Comparison of ENCODE assay signal across 8 mouse cellular contexts in the genomic region with DNA sequence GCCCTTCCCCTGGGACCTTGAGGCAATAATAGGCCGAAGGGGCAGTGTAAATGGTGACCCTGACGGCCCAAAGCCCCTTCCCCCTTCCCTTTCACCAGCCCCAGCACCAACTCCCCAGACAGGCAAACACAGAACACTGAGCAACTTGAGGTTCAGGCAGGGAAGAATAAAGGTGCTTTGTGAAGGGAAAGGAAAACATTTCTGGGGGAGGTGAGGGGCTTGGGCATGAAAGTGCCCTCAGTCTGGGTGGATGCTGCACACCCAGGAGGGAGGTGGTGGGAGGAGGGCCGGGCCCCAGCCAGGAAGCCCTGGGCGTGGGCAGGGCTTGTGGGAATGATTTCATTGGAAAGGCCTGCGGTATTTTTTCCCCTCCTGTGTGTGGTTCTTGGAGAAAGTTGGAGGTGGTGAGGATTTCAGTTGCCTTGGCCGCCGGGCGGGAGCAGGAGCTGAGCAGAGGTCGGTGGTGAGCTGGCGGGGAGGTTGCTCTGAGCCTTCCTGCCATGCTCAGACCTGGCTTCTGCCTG. TPM values are rescaled to one million over a fixed set of nuclear protein-coding genes. Genes with fewer than 3 reads are reported as not detected.
DNase-seq lines count a peak whose midpoint lies in the region; ATAC-seq and TF ChIP-seq lines count a peak whose summit lies in the region.

No protein-coding gene starts in this region.

- peak; percentile 94; the same call in 1 of the 2 replicates for TF ChIP-seq POLR2A in limb, embryonic 14.5 days (IDR thresholded peaks at IDR 0.05; ENCODE audit: borderline replicate concordance, extremely low read depth, insufficient read depth, insufficient read length)

- H3K4me3 ChIP-seq in lung, embryonic 15.5 days, result peak overlapping the region; percentile 22
- no peak overlapping the region for H3K4me3 ChIP-seq in heart, embryonic 10.5 days
- H3K4me3 ChIP-seq in limb, embryonic 14.5 days (replicated peaks; ENCODE audit: low read length), result peak overlapping the region; percentile 45

- WGBS in lung, embryonic 15.5 days, result 32% methylated on average over 10 of the region's 10 CpGs
- 52% methylated on average over 10 of the region's 10 CpGs for WGBS in heart, embryonic 10.5 days
- 54% methylated on average over 6 of the region's 10 CpGs for WGBS in limb, embryonic 14.5 days

- 0 out of 2 replicates have a peak, but pooled peaks cover 3% of the 10 kb centered on the region for H3K36me3 ChIP-seq in lung, embryonic 15.5 days
- H3K36me3 ChIP-seq in heart, embryonic 10.5 days, result peaks cover 23% of the 10 kb centered on the region
- H3K36me3 ChIP-seq in limb, embryonic 14.5 days (ENCODE audit: control insufficient read depth, insufficient read depth, low read length), result peaks cover 54% of the 10 kb centered on the region

- H3K9ac ChIP-seq in lung, embryonic 15.5 days, result peak overlapping the region; percentile 23; the same call in 1 of the 2 replicates
- H3K9ac ChIP-seq in limb, embryonic 14.5 days (ENCODE audit: low read depth, low read length, severe bottlenecking), result peak overlapping the region; percentile 84

- peak overlapping the region; percentile 46 for H3K4me2 ChIP-seq in lung, embryonic 15.5 days
- peak overlapping the region; percentile 45 for H3K4me2 ChIP-seq in limb, embryonic 14.5 days (replicated peaks; ENCODE audit: low read depth, low read length, severe bottlenecking)

- no peaks in the 10 kb centered on the region for H3K9me3 ChIP-seq in lung, embryonic 15.5 days
- H3K9me3 ChIP-seq in heart, embryonic 10.5 days, result no peaks in the 10 kb centered on the region
- H3K9me3 ChIP-seq in limb, embryonic 14.5 days (ENCODE audit: control insufficient read depth, low read length), result no peaks in the 10 kb centered on the region

- no peaks in the 10 kb centered on the region for H3K27me3 ChIP-seq in lung, embryonic 15.5 days
- no peaks in the 10 kb centered on the region for H3K27me3 ChIP-seq in heart, embryonic 10.5 days (ENCODE audit: insufficient read depth, poor library complexity, severe bottlenecking)
- H3K27me3 ChIP-seq in limb, embryonic 14.5 days (ENCODE audit: control insufficient read depth, insufficient read depth, low read length), result no peaks in the 10 kb centered on the region

- ATAC-seq in lung, embryonic 15.5 days (ENCODE audit: borderline replicate concordance, extremely low read depth, low FRiP score, low TSS enrichment), result peak; percentile 79; the same call in 1 of the 2 replicates
- peak; percentile 86 for ATAC-seq in limb, embryonic 14.5 days (ENCODE audit: low FRiP score, low read depth)
- ATAC-seq in monocyte, adult 5-6 weeks (replicated peaks; ENCODE audit: insufficient number of reproducible peaks, low FRiP score, low TSS enrichment, poor library complexity, severe bottlenecking), result no peak

- no peak for DNase-seq in lung, postnatal 14 days
- peak; percentile 37 for DNase-seq in embryo, embryonic 11.5 days (ENCODE audit: low read depth, low spot score)
- peak; percentile 85 for DNase-seq in heart, embryonic 10.5 days (ENCODE audit: low spot score)
- peak; percentile 72 for DNase-seq in limb, embryonic 14.5 days (ENCODE audit: low spot score)
- DNase-seq in cerebellum, postnatal 4 days (ENCODE audit: low spot score in 2 of 2), result no peak
- no peak for DNase-seq in layer of hippocampus, adult 18-20 months (ENCODE audit: low spot score in 2 of 2)

- peaks cover 46% of the 10 kb centered on the region for H3K4me1 ChIP-seq in lung, embryonic 15.5 days
- H3K4me1 ChIP-seq in heart, embryonic 10.5 days, result peaks cover 42% of the 10 kb centered on the region
- peaks cover 19% of the 10 kb centered on the region for H3K4me1 ChIP-seq in limb, embryonic 14.5 days (ENCODE audit: control insufficient read depth, insufficient read depth, low read length)

- H3K27ac ChIP-seq in lung, embryonic 15.5 days, result peak overlapping the region; percentile 93
- peak overlapping the region; percentile 69 for H3K27ac ChIP-seq in heart, embryonic 10.5 days
- peak overlapping the region; percentile 96 for H3K27ac ChIP-seq in limb, embryonic 14.5 days (replicated peaks; ENCODE audit: low read depth, low read length)

RNA-seq across cellular contexts. Expression of gene Psmd7, which starts 43.6 kb away (rescaled TPM):
- 252 and 256 TPM in 2 replicates for polyA plus RNA-seq in lung, embryonic 15.5 days (2015; fragmentation: Nextera tagmentation; extraction: Ambion mirVana)
- polyA plus RNA-seq in heart, embryonic 10.5 days (2016; fragmentation: Nextera tagmentation; extraction: Ambion mirVana), result 248 and 324 TPM in 2 replicates
- polyA plus RNA-seq in limb, embryonic 14.5 days (2012; rRNA removed), result 119 and 152 TPM in 2 replicates
- 281 and 303 TPM in 2 replicates for polyA plus RNA-seq in limb, embryonic 14.5 days (2014; fragmentation: Nextera tagmentation; extraction: Ambion mirVana)
- total RNA-seq in layer of hippocampus, adult 18-20 months (2021), result 100 to 1,000 TPM; 108 to 113 TPM
- 42.9 to 56.8 TPM (median 56.4 TPM) in 3 replicates for total RNA-seq in monocyte, adult 5-6 weeks (2017)

Comparison
In these comparisons a context has a peak if more than half of its experiments do, and no peak if none do; other contexts are left out.
1. DNase-seq: peak in embryo, embryonic 11.5 days (single experiment), heart, embryonic 10.5 days (single experiment) and limb, embryonic 14.5 days (single experiment); none in lung, postnatal 14 days (single experiment), cerebellum, postnatal 4 days (0 of 2) and layer of hippocampus, adult 18-20 months (0 of 2).
2. Peak in every context shown above with its lines, with median percentiles within 50 percentile points of each other: H3K27ac ChIP-seq.